Mouse (Mus musculus) urinary bladder, postnatal 25 days (tissue): ENCODE data around the gene Rab40b.
"Not testable (repeated sequence)": the region's sequence is repeated elsewhere in the genome, so short reads cannot be mapped to it uniquely, and the experiment has no call there.

ENCODE experiments used
- DNase-seq: peaks from one replicate; pipeline ENCODE4 v3.0.0; 2022; ENCODE audit warnings: low spot score

Rab40b gene

DNA sequence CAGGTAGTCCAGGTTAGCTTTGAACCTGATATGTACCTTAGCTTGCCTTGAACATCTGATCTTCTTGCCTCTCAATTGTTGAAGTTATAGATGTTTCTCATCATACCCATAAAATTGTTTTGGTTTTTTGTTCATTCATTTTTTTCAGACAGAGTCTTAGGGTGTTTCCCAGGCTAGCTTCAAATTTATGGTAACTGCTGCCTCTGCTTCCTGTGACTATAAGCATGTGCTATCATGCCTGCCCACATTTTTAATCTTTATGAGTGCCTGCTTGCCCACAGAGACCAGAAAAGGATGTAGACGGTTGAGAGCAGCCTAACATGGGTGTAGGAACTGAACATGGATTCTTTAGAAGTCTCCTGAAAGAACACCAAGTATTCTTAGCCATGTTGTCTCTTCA lies 19.3 kb downstream of the Rab40b start:
- no peak for DNase-seq

DNA sequence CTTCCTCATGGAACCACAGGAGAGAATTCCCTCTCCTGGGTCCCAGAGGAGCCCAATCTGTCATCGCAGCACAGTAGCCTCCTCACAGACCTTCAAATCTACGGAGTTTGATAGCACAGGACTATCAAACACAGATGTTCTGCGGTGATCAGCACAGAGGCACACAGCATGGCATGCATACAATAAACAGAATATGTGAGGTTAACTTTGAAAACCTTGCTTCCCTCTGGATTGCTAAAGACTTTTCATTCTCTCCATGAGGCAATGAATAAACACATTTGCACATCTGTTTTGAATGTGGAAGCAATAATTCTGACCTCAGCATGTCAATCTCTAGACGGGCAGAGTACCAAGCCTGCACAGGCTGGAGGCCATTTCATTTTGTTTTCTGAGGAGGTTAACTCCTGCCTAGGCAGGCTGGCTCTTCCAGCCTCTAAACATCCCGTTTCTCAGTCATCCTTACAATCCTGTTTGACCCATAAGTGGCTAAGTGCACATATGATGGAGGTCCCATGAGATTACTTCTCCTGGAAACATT lies 20.8 kb downstream of the Rab40b start:
- no peak for DNase-seq

DNA sequence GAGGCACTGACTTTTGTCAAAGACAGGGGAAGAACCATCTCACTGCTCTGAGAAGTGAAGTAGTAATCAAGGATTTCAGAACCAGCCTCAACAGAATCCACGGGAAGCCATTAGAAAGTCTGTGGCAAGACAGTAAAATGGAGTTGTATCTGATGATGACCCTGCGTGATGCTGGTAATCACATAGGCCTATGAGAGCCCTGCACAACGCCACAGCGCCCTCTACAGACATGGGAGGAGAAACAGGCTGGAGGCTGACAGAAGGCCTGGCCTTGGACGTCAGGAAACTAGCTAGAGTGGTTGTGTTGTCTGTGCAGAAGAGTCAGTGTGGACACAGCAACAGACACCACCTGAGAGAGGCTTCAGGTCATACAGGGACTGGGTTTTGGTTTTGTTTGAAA lies 25.8 kb downstream of the Rab40b start:
- DNase-seq: no peak

DNA sequence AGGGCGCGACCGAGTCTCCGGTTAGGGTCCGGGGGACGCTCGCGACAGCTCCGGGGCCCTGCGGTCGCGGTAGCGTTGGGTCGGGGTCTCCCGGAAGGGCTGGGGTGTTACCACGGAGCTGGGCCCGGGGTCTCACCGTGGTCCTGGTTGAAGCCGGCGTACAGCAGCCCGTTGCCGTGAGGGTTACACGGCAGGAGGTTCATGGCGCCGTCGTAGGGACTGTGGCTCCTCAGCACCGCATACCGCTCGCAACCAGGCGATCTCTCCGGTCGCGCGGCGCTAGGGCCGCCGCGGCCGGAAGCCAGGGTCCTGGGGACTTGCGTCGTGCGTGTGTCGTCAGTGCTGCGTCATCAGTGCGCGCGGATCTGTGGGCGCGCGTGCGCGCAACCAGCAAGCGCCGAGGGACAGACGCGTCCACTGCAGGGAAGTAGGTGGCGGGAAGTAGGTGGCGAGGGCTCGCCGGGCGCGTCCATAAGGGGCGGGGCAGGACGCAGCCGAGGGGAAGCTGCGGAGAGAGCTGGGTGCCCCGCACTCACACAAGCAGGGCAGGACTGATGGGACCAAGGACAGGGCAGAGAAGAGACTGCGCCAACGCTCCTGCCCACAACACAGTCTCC lies 33.9 kb downstream of the Rab40b start, which contains the start of gene Wdr45b:
Wdr45b (minus strand) TSS at position 355 of the 617 bp plus-strand sequence.
- peak; percentile 98 for DNase-seq

DNA sequence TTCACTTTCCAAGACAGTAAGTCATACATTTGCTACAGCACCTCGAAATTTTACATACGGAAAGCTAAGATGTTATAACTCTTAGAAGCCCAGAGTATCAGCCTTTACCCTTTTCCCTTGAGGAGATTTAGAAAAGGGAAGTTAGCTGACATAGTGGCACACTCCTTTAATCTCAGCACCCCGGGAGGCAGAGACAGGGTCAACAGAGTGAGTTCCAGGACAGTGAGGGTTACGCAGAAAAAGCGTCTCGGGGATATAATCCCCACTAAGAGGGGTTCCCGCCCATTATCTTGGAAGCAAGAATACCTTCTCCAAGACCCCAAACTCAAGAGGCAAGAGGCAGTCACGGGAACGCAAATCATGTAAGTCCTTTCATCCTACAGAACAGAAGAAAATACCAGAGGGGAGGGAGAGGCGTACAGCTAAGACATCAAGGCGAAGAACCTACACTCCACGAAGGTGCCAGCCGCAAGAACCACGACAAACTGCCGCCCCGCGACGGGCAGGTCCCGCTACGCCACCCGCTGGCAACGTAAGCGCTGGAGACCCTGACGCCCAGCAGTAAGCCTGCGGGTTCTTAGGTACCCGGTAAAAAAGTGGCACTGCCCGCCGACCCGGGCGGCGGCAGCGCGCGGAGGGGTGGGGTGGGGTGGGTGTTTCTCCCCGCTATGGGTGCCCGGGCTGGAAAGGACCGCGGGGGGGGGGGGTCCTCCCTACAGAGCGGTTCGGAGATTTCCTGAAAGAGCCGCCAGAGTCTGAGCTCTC lies 34.5 kb downstream of the Rab40b start:
- DNase-seq: peak; percentile 29

DNA sequence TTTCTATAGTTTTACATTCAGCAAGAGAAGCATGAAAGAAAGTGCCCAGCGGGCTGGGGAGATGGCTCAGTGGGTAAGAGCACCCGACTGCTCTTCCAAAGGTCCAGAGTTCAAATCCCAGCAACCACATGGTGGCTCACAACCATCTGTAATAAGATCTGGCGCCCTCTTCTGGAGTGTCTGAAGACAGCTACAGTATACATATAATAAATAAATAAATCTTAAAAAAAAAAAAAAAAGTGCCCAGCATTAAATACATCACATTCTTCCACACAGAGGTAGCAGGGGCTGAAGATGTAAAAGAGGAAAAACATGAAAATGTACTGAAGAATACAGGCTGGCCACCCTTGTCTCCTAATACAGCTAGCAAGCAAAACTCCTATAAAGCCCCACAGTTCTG lies 39.3 kb downstream of the Rab40b start:
- DNase-seq: not testable (repeated sequence)

DNA sequence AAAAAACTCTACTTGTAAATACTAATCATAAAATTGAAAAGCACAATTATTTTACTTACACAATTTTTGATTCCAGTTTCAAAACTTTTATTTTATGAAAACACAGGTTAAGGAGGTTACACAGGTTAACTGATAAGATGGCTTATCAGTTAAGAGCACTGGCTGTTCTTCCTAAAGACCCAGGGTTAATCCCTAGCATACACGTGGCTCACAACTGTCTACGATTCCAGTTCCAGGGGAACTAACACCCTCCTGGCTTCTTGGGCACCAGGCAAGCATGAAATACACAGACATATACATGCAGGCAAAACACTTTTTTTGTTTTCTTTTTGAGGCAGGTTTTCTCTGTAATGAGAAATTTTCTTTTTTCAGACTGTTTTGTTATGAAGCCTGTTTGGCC lies 39.9 kb downstream of the Rab40b start:
- DNase-seq: no peak

DNA sequence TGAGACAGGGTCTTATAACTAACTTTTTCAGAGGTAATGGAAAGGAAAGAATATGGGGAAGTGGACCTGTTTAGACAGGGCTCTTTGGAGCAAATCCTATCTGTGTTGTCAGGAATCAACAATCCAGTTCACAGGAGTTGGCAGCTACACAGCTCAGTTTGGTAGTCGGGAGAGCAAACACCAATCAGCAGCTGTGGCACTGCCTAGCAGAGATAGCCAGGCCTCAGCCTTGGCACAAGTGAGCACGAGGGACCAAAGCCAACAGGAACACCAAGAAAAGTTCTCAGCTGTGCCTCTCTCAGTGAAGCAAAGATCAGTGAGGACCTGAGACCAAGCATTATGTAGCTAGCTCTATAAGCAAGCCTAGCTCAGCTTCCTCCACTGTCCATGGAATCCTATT lies 41.0 kb downstream of the Rab40b start:
- DNase-seq: no peak

DNA sequence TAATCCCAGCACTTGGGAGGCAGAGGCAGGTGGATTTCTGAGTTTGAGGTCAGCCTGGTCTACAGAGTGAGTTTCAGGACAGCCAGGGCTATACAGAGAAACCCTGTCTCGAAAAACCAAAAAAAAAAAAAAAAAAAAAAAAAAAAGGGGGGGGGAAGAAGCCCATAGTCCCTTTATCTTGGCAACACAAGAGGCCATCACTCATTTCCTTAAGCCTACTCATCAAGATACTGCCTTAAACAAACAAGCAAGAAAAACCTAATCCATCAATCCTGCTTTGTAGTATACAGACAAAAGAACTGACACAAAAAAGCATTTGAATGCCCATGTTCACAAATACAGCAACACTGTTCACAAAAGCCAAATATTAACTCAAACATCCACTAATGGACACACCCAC lies 45.6 kb downstream of the Rab40b start:
- not testable (repeated sequence) for DNase-seq

DNA sequence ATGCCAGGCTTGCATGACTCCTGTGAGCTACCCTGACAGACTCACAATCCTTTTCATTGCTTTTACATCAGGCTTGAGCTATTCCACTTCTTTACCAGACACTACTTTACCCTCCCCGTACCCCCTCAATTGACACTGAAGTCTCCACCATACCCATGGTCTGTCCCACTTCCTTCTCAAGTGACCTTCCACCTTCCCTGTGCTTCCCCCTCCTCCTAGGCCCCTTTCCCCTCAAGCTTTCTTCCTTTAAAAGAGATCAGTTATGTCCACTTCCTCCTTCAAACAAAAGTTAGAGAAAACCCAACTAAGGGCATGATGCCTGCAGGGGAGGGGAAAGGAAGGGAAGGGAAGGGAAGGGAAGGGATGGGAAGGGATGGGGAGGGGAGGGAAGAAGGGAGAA lies 47.8 kb downstream of the Rab40b start:
- no peak for DNase-seq

DNA sequence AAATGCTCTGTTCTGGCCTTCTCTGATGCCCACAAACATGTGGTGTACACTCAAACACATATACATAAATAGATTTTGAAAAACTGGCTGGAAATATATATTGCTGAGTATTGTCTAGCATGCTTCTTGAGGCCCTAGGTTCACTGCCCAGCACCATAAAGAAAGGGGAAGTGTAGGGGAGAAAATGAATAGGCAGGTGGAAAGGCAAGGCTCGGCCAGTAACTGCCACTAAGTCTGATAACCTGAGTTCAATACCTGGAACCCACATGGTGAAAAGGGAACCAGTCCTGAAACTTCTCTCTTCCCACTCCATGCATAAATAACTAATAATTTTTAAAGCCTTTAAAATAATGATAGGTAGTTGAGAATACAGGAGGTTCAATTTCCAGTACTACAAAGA lies 48.4 kb downstream of the Rab40b start:
- DNase-seq: no peak

DNA sequence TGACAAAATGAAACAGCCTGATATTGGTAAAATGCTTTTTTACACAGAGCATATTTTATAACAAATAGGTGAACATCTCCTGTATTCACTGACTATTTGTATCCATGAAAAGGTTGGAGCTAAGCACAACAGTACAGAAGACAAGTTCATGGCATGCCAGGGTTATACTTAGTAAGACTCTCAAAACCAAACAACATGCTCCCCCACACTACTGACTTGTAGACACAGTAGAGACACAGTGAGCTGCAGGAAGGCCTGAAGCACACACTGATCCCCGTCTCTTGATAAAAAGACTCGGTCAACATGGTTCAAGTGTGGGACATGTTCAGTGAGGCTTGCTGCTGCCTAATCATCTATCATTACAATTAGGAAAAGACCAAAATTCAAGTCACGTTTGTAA lies 56.4 kb downstream of the Rab40b start:
- no peak for DNase-seq

DNA sequence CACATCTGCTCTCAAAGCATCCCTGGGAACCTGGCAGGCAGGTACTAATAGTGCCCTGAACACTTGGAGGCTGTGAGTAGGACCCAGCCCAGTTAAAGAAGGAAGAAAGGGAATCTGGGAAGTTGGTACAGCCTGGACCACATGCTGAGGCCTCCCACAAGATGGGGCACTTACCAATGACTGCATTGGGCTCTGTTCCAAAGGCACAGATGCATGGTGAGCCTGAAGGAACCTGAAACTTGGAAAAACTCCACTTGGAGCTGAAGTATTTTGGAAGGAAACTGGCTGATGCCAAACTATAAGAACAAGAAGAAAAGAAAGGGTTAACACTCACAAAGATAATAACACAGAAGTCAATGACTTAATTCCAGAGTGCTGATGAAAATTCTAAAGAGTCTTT lies 59.4 kb downstream of the Rab40b start:
- DNase-seq: no peak

DNA sequence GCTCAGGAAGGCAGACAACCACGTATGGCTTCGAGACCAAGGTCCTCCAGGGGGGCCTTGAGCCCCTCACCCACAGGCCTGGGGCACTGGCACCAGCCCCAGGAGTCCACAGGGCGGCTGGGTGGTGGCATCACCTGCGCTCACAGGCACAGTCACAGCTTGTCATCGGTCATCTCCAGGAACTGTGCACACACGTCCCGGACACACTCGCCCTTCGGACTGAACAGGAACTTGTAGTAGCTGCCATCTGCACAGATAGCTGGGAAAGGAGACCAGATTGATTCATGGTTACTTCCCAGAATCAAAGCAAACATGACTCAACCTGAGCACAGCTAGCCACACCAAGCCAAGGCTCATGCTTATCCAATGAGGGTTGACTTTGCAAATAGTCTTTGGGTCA lies 59.8 kb downstream of the Rab40b start:
- DNase-seq: no peak

DNA sequence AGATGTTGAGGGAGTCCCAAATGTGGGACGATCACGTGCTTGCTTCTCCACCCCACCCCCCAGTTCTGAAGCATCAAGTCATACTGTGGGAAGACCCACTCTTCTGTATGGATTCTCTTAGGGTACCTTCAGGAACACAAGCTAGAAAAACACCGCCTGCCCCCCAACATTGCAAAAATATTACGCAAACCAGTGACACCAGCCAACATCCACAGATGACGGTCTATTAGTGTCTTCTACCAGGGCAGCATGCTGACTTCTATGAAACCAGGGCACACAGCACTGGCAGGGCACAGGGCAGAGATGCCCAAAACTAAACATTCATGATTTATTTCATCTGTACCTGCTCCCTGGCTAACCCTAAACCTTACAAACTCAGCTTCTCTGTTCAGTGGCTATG lies 61.4 kb downstream of the Rab40b start:
- no peak for DNase-seq

DNA sequence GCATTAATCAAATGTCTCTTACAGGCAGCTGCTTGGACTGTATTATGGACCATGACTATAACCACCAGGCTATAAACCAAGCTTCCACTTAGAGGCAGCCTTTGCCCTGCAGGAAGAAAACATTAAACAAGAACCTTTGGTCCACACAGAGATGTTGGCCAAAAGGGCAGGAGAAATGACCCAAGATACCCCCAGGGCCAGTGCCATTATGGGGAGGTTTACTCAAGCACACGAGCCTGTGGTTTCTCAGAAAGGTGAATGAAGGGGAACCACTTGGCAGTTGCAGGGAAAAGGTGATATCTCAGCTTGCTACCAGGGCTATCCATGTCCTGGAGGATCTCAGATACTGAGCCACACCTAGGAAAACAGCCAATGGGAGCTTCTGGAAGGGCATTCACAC lies 62.0 kb downstream of the Rab40b start:
- DNase-seq: no peak

DNA sequence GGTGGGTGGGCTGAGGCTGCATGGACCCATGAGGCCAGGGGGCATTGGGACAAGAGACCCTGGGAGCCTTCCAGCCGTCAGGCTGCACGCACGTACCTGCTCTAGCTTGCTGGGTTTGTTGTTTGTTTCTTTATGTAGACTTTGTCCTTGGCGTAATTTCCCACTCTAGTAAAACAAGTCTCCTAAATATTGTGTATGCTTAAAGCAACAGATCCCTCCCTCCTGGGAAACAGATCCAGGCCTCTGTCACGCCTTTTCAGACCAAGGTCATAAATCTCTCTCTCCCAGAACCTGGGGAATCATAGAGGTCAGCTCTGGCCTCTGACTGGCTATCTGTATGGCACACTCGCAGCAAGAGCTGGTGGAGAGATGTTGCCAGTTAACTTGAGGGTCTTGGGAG lies 80.3 kb downstream of the Rab40b start:
- not testable (repeated sequence) for DNase-seq

DNA sequence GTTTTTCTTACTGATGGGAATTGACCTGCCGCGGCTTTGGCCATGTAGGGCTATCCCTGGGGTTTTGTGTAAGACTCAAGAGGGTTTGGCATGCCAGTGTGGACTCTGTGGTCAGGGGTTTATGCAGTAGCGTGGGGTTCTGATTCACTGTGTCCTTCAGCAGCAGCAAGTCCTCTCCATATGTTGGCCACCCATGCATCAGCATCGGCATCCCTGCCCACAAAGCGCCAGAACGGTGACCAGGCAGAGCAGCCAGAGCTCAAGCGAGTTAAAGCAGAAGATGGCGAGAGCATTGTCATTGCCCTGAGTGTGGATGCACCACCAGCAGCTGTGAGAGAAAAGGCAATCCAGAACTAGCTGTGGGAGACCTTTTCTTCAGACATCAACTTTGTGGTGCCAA lies 81.4 kb downstream of the Rab40b start:
- no peak for DNase-seq
